Mouse (Mus musculus): Measurements from ENCODE around the gene Rmnd1. TPM values are rescaled to one million over a fixed set of nuclear protein-coding genes. Genes with fewer than 3 reads are reported as not detected.

Gene Rmnd1
- total RNA-seq, 2 experiments from 2014 or later: 28.9 to 48.9 TPM

DNA sequence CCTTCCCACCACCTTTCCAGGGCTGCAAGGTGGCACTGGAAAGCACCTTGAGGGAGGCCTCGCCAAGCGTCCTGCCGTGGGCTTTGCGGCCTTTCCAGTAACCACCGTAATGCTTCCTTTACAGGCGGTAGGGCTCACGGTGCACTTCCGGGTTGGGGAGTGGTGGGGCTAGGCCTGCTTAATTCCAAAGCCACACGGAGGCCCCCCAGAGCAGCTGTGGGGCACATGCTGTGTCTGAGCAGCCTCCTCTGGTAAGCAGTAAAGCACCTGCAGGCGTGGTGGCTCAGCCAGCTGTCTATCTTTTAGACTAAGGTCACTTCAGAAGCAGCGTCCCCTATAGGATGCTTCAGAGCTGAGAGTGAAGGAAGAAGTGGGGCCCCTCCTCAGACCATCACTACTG, 62.1 kb downstream of the Rmnd1 start:
- DNase-seq (ENCODE audit: low spot score in 2 of 2): no peak
- intact Hi-C loops (cut with DNase I): no loop called here

DNA sequence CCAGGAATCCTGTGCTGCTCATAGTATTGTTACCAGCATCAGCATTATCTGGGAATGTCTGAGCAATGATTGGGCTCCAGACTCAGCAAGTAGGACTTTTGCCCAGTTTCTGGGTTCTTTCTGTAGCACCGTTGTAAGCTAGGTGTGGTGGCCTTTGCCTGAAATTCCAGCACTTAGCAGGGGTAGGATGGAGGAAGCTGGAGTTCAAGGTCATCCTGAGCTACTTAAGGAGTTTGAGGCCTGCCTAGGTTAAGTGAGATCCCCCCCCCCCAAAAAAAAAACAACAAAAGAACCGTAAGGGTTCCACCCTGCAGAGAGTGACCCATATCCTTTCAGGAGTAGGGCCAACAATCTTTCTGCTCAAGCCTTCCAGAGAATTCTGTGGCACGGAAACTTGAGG, 67.6 kb downstream of the Rmnd1 start:
- no peak for DNase-seq (ENCODE audit: low spot score in 2 of 2)
- intact Hi-C loops (cut with DNase I): no loop called here

DNA sequence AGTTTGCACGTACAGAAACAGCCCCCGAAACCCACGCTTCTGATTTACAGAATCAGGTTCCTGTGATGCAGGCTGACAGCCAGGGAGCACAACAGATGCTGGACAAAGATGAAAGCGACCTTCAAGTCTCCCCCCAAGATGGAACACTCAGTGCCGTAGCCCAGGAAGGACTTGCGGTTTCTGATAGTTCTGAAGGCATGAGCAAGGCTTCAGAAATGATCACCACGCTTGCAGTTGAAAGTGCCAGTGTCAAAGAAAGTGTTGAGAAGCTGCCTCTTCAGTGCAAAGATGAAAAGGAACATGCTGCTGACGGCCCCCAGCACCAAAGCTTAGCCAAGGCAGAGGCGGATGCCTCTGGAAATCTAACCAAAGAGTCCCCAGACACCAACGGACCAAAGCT, 74.8 kb downstream of the Rmnd1 start:
- no peak for DNase-seq (ENCODE audit: low spot score in 2 of 2)
- intact Hi-C loops (cut with DNase I): no loop called here

DNA sequence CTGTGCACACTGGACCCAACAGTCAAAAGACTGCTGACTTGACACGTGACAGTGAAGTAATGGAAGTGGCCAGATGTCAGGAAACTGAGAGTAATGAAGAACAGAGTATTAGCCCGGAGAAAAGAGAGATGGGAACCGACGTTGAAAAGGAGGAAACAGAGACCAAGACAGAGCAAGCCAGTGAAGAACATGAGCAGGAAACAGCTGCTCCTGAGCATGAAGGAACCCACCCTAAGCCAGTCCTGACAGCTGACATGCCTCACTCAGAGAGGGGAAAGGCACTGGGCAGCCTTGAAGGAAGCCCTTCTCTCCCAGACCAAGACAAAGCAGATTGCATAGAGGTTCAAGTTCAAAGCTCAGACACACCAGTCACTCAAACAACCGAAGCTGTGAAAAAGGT, 75.5 kb downstream of the Rmnd1 start:
- intact Hi-C loops (cut with DNase I): no loop called here

DNA sequence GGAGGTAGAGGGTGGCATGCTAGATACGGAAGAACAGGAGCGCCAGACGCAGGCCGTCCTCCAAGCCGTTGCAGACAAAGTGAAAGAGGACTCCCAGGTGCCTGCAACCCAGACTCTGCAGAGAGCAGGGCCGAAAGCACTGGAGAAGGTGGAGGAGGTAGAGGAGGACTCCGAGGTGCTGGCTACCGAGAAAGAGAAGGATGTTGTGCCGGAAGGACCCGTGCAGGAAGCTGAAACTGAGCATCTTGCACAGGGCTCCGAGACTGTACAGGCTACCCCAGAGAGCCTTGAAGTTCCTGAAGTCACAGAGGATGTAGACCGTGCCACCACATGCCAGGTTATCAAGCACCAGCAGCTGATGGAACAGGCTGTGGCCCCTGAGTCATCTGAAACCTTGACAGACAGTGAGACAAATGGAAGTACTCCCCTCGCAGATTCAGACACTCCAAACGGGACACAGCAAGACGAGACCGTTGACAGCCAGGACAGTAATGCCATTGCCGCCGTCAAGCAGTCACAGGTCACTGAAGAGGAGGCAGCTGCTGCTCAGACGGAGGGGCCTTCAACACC, 76.2 kb downstream of the Rmnd1 start:
- no peak for DNase-seq (ENCODE audit: low spot score in 2 of 2)
- intact Hi-C loops (cut with DNase I): no loop called here

More for the DNA sequence above, 75.5 kb downstream of the Rmnd1 start:
- no peak for DNase-seq (ENCODE audit: low spot score in 2 of 2)

DNA sequence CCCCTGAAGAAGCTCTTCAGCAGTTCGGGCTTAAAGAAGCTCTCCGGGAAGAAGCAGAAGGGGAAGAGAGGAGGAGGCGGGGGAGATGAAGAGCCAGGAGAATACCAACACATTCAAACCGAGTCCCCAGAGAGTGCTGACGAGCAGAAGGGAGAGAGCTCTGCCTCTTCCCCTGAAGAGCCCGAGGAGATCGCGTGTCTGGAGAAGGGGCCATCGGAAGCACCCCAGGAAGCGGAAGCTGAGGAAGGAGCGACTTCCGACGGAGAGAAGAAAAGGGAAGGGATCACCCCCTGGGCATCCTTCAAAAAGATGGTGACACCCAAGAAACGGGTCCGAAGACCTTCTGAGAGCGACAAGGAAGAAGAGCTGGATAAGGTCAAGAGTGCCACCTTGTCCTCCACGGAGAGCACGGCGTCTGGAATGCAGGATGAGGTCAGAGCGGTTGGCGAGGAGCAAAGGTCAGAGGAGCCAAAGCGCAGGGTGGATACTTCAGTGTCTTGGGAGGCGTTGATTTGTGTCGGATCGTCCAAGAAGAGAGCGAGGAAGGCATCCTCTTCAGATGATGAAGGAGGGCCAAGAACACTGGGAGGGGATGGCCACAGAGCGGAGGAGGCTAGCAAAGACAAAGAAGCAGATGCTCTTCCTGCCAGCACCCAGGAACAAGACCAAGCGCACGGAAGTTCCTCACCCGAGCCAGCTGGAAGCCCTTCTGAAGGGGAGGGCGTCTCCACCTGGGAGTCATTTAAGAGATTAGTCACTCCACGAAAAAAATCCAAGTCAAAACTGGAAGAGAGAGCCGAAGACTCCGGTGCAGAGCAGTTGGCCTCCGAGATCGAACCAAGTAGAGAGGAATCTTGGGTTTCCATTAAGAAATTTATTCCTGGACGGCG, 77.6 kb downstream of the Rmnd1 start:
- intact Hi-C loops (cut with DNase I): no loop called here
- no peak for DNase-seq (ENCODE audit: low spot score in 2 of 2)

Other genes starting within 250 kb of the Rmnd1 start
- 10 to 100 TPM; 15.9 to 16.5 TPM for gene Akap12, start 166.0 kb downstream of the Rmnd1 start, total RNA-seq (2021)
- 10 to 100 TPM; 10.0 to 11.5 TPM for gene Zbtb2, start 44.3 kb downstream of the Rmnd1 start, total RNA-seq (2021)
- gene Armt1, start 79 bp upstream of the Rmnd1 start, total RNA-seq (2021): 10 to 100 TPM; 20.7 to 22.4 TPM
- under 1 TPM; 0.52 to 0.64 TPM for gene Ccdc170, start 50.1 kb upstream of the Rmnd1 start, total RNA-seq (2021)
- gene Esr1, start 179.2 kb upstream of the Rmnd1 start, total RNA-seq (2021): 1 to 10 TPM; 2.3 to 3.4 TPM

Data from left cerebral cortex, postnatal 36 days (tissue).